Mouse (Mus musculus) heart, adult 9 months (tissue): ENCODE data around the gene Lekr1.

ENCODE experiments used
- DNase-seq, 2 experiments: peaks; one replicate each; pipeline ENCODE4 v3.0.0; 2022; ENCODE audit warnings: low spot score in 2 of 2

Gene Lekr1

GRCm38 (mm10) chr3:65873093-65873830 is 207.2 kb downstream of the Lekr1 start:
- peak; percentile 39 to 42 for DNase-seq
